Mouse (Mus musculus) spleen, postnatal 14 days (tissue): ENCODE data around the gene Rara.
A peak's percentile ranks its signal among the peaks of the same experiment; 100 is the strongest.
"Not testable (repeated sequence)": the region's sequence is repeated elsewhere in the genome, so short reads cannot be mapped to it uniquely, and the experiment has no call there.

Experiments used
- DNase-seq, 2 experiments: peaks; one replicate each; pipeline ENCODE4 v3.0.0; 2021 to 2022; ENCODE audit warnings: low spot score in 2 of 2

The Rara gene

GRCm38 (mm10) chr11:98968079-98968478 is 40.5 kb downstream of the Rara start:
- DNase-seq = no peak

- DNase-seq = no peak
Observed at GRCm38 (mm10) chr11:98968716-98969495, 41.3 kb downstream of the Rara start.

GRCm38 (mm10) chr11:98969496-98969927 is 41.9 kb downstream of the Rara start:
- DNase-seq = no peak

- DNase-seq = no peak
Observed at GRCm38 (mm10) chr11:98970191-98970925, 42.7 kb downstream of the Rara start.

- DNase-seq = no peak
Observed at GRCm38 (mm10) chr11:98971316-98972031, 43.9 kb downstream of the Rara start.

- peak; percentile 66 to 79 for DNase-seq
Observed at GRCm38 (mm10) chr11:98972215-98972614, 44.6 kb downstream of the Rara start.

GRCm38 (mm10) chr11:98972801-98973360 is 45.3 kb downstream of the Rara start:
- no peak for DNase-seq

- DNase-seq = no peak
Observed at GRCm38 (mm10) chr11:98973584-98973983, 46.0 kb downstream of the Rara start.

- DNase-seq = no peak
Observed at GRCm38 (mm10) chr11:98974213-98974612, 46.6 kb downstream of the Rara start.

GRCm38 (mm10) chr11:98974871-98975719 is 47.5 kb downstream of the Rara start:
- peak in 1 of 2 experiments; percentile 66 for DNase-seq

GRCm38 (mm10) chr11:98978526-98979148 is 51.0 kb downstream of the Rara start:
- DNase-seq = no peak

- no peak for DNase-seq
Observed at GRCm38 (mm10) chr11:98979356-98979755, 51.7 kb downstream of the Rara start.

GRCm38 (mm10) chr11:98981289-98981996 is 53.8 kb downstream of the Rara start:
- DNase-seq = no peak

- no peak for DNase-seq
Observed at GRCm38 (mm10) chr11:98981997-98982772, 54.6 kb downstream of the Rara start.

- no peak for DNase-seq
Observed at GRCm38 (mm10) chr11:98982773-98983133, 55.1 kb downstream of the Rara start, which contains the start of gene Gjd3. Gjd3 (minus strand) TSS chr11:98983016.

- DNase-seq = no peak
Observed at GRCm38 (mm10) chr11:98983551-98983950, 55.9 kb downstream of the Rara start.

- no peak for DNase-seq
Observed at GRCm38 (mm10) chr11:98985542-98985941, 57.9 kb downstream of the Rara start.

- DNase-seq = not testable (repeated sequence)
Observed at GRCm38 (mm10) chr11:98988260-98988659, 60.6 kb downstream of the Rara start.

GRCm38 (mm10) chr11:98990866-98991265 is 63.2 kb downstream of the Rara start:
- DNase-seq = no peak
